Mouse (Mus musculus): ENCODE data around the gene Gm28038. TPM values are rescaled to one million over a fixed set of nuclear protein-coding genes. Genes with fewer than 3 reads are reported as not detected.

Gene Gm28038
- total and polyA plus RNA-seq, 3 experiments: not detected

DNA sequence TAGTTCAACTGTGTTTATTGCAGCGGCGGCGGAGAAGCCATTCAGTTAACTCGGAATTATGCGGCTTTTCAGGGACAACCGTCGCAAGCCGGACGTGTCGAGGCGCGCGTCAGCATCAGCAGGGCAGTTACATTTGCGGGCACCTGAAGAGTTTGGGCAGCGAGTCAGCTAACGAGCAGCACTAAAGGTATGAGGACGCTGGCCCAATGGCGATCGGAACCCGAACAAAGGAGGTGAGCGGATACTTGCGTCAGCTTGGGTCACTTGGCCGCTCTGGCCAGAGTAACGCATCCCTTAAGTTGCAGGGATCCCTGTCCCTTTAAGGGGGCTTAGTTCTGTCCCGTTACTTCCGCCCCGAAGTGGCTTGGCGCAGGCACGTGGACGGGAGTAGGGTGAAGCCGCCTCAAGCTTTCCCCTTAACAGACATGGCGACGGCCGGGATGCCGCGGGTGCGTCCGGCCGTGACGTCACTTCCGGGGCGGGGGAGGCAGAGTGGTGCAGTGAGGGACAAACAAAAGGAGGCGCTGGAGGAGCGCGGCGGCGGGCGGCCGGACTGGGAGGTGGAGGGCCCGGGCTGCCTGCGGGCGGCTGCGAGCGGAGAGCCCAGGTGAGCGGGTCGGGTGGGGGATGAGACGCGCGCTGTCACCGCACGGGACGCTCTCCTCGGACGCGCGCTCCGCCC, 43.5 kb upstream of the Gm28038 start, which contains the start of gene Lrrc8a (continued):
- peak; percentile 61; the same call in 1 of the 2 replicates for TF ChIP-seq ETS1 (IDR thresholded peaks at IDR 0.05; ENCODE audit: low read depth, low read length)

DNA sequence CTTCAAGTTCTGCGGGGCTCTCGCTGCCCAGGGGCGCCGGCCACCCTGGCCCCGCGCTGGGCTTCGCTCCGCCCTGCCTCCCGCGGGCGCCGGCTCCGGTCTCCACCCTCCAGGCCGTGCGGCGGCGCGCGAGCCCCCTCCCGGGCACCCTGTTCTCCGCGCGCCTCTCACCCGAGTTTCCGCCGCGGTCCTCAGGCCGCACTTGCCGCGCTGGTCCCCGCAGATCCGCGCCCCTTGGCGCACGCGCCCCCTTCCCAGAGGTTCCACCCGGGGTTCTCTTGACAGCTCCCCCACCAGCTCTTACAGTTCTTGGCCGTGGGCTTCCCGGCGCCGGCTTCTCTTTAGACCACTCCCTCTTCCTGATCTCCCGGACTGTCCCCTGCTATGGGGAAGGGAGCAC, 43.0 kb upstream of the Gm28038 start:
- peak overlapping the region; percentile 93 for H3K9ac ChIP-seq (ENCODE audit: control insufficient read depth, low read depth, low read length, poor library complexity, severe bottlenecking)
- peaks cover 3 to 11% of the 10 kb centered on the region in 2 experiments for H3K36me3 ChIP-seq (ENCODE audit: control insufficient read depth in 1 of 2, insufficient read depth in 2 of 2, low read length in 2 of 2)
- peaks cover 9 to 20% of the 10 kb centered on the region in 2 experiments for H3K4me1 ChIP-seq (ENCODE audit: control insufficient read depth in 1 of 2, insufficient read depth in 2 of 2, low read length in 2 of 2)
- H3K27me3 ChIP-seq (ENCODE audit: control insufficient read depth in 1 of 2, insufficient read depth in 2 of 2, low read length in 2 of 2): no peaks in the 10 kb centered on the region
- TF ChIP-seq EP300 (IDR thresholded peaks at IDR 0.05; ENCODE audit: low read depth in 1 of 2, low read length in 2 of 2): no peak
- TF ChIP-seq UBTF (IDR thresholded peaks at IDR 0.05; ENCODE audit: borderline replicate concordance, insufficient read depth, low read depth, low read length): 0 out of 2 replicates have a peak, but pooled peaks have one; percentile 86
- 0 out of 2 replicates have a peak, but pooled peaks have one; percentile 22 for TF ChIP-seq NRF1 (IDR thresholded peaks at IDR 0.05; ENCODE audit: insufficient read depth, low read depth, low read length, poor library complexity, severe bottlenecking)
- TF ChIP-seq POLR2A (IDR thresholded peaks at IDR 0.05; ENCODE audit: control insufficient read depth in 1 of 2, insufficient read depth in 1 of 2, low read depth in 1 of 2, low read length in 2 of 2, poor library complexity in 1 of 2): 0 out of 4 replicates have a peak, but pooled peaks of 1 of the 2 experiments have one; percentile 3
- peak; percentile 59 for DNase-seq (ENCODE audit: low read depth, low spot score)
- H3K79me2 ChIP-seq (ENCODE audit: control insufficient read depth, insufficient read depth, low read length, poor library complexity): peaks cover 17% of the 10 kb centered on the region
- peak overlapping the region; percentile 44 for H3K27ac ChIP-seq (ENCODE audit: control insufficient read depth, low read depth, low read length)
- H3K4me3 ChIP-seq (ENCODE audit: control insufficient read depth in 1 of 2, insufficient read depth in 1 of 2, low read depth in 2 of 2, low read length in 2 of 2): peak overlapping the region; percentile 83 to 97
- H3K9me3 ChIP-seq (replicated peaks; ENCODE audit: insufficient read depth, low read length): no peaks in the 10 kb centered on the region

DNA sequence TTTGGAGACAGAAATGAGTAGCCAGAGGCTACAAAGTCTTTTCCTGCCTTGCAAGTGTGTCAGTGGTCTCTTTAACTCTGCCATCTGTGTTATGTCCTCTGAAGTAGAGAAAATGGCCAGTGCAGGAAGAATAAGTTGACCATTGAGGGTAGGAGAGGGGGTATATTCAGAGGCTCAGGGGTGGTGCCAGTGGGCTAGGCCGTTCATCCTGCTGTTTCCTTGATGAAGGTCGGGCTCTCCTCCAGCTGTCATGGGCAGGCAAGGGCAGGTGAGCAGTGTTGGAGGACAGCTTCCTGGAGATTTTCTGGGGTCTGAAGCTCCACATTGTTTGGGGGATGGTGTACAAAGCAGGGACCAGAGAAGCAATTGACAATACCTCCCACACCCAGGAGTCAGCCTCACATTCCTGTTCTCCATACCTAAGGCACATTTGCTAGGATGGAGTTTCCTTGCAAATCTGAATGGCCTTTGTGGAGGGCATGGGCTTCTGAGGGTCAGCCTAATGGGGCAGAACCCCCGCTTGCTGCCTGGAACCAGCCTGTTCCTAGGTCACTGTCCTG, 41.9 kb upstream of the Gm28038 start:
- TF ChIP-seq GATA1 (IDR thresholded peaks at IDR 0.05; ENCODE audit: low read depth, low read length): no peak
- no peak for TF ChIP-seq RAD21 (IDR thresholded peaks at IDR 0.05; ENCODE audit: low read depth, low read length)
- no peak for TF ChIP-seq MYB (IDR thresholded peaks at IDR 0.05; ENCODE audit: low read depth, low read length)
- no peak for TF ChIP-seq ZMIZ1 (IDR thresholded peaks at IDR 0.05; ENCODE audit: low read depth, low read length)
- no peak for TF ChIP-seq POLR2AphosphoS2 (IDR thresholded peaks at IDR 0.05; ENCODE audit: low read length)
- no peak for TF ChIP-seq SIN3A (IDR thresholded peaks at IDR 0.05; ENCODE audit: low read length)
- no peak for TF ChIP-seq CHD2 (IDR thresholded peaks at IDR 0.05; ENCODE audit: low read length)
- no peak for TF ChIP-seq GABPA (IDR thresholded peaks at IDR 0.05; ENCODE audit: low read depth, low read length)
- no peak for TF ChIP-seq CTCF (IDR thresholded peaks at IDR 0.05 in 2 of 3, conservative IDR thresholded peaks at IDR 0.05 in 1 of 3; ENCODE audit: control insufficient read depth in 1 of 3, insufficient read depth in 1 of 3, low read depth in 2 of 3, low read length in 3 of 3, poor library complexity in 1 of 3, severe bottlenecking in 1 of 3)
- TF ChIP-seq POLR2AphosphoS5 (IDR thresholded peaks at IDR 0.05; ENCODE audit: borderline replicate concordance, low read depth, low read length): no peak
- no peak for TF ChIP-seq TAL1 (IDR thresholded peaks at IDR 0.05; ENCODE audit: low read length)
- TF ChIP-seq BHLHE40 (IDR thresholded peaks at IDR 0.05; ENCODE audit: borderline replicate concordance, low read depth, low read length): no peak
- TF ChIP-seq HCFC1 (IDR thresholded peaks at IDR 0.05; ENCODE audit: low read depth, low read length): no peak
- no peak for TF ChIP-seq ZC3H11A (IDR thresholded peaks at IDR 0.05; ENCODE audit: low read depth, low read length)
- no peak for TF ChIP-seq ETS1 (IDR thresholded peaks at IDR 0.05; ENCODE audit: low read depth, low read length)
- TF ChIP-seq ZNF384 (IDR thresholded peaks at IDR 0.05; ENCODE audit: low read depth, low read length): no peak
- no peak for TF ChIP-seq USF2 (IDR thresholded peaks at IDR 0.05; ENCODE audit: borderline replicate concordance in 1 of 2, insufficient read depth in 1 of 2, low read depth in 1 of 2, low read length in 2 of 2)
- H3K4me1 ChIP-seq (ENCODE audit: control insufficient read depth in 1 of 2, insufficient read depth in 2 of 2, low read length in 2 of 2): peaks cover 9 to 20% of the 10 kb centered on the region in 2 experiments

More for the DNA sequence above, 41.9 kb upstream of the Gm28038 start:
- no peak for DNase-seq (ENCODE audit: low read depth, low spot score)
- H3K36me3 ChIP-seq (ENCODE audit: control insufficient read depth in 1 of 2, insufficient read depth in 2 of 2, low read length in 2 of 2): peaks cover 5 to 11% of the 10 kb centered on the region in 2 experiments
- no peak overlapping the region for H3K27ac ChIP-seq (ENCODE audit: control insufficient read depth, low read depth, low read length)
- 0 out of 4 replicates have a peak overlapping the region, but pooled peaks of 1 of the 2 experiments have one; percentile 97 for H3K4me3 ChIP-seq (ENCODE audit: control insufficient read depth in 1 of 2, insufficient read depth in 1 of 2, low read depth in 2 of 2, low read length in 2 of 2)
- no peaks in the 10 kb centered on the region for H3K27me3 ChIP-seq (ENCODE audit: control insufficient read depth in 1 of 2, insufficient read depth in 2 of 2, low read length in 2 of 2)
- H3K9ac ChIP-seq (ENCODE audit: control insufficient read depth, low read depth, low read length, poor library complexity, severe bottlenecking): peak overlapping the region; percentile 93; the same call in 1 of the 2 replicates
- H3K9me3 ChIP-seq (replicated peaks; ENCODE audit: insufficient read depth, low read length): no peaks in the 10 kb centered on the region
- H3K79me2 ChIP-seq (ENCODE audit: control insufficient read depth, insufficient read depth, low read length, poor library complexity): peaks cover 17% of the 10 kb centered on the region

Data from MEL (cell line).